Mouse (Mus musculus) brain, embryonic 14.5 days (tissue): ENCODE data around the gene L3hypdh.

ENCODE experiments used
- CTCF ChIP-seq: fragments of 200-500 bp; IDR thresholded peaks from 2 replicates; pipeline ENCODE4 v1.5.1; 2012; ENCODE audit warnings: inconsistent platforms, mild to moderate bottlenecking, moderate library complexity, borderline replicate concordance; ENCODE audit not compliant: insufficient read depth, insufficient read length; ENCODE audit errors: extremely low read depth
- POLR2A ChIP-seq: fragments of 200-500 bp; IDR thresholded peaks from 2 replicates; pipeline ENCODE4 v1.6.1; 2012; ENCODE audit warnings: mild to moderate bottlenecking, inconsistent platforms, borderline replicate concordance; ENCODE audit not compliant: poor library complexity, insufficient read depth, insufficient read length, severe bottlenecking; ENCODE audit errors: extremely low read depth

DNA sequence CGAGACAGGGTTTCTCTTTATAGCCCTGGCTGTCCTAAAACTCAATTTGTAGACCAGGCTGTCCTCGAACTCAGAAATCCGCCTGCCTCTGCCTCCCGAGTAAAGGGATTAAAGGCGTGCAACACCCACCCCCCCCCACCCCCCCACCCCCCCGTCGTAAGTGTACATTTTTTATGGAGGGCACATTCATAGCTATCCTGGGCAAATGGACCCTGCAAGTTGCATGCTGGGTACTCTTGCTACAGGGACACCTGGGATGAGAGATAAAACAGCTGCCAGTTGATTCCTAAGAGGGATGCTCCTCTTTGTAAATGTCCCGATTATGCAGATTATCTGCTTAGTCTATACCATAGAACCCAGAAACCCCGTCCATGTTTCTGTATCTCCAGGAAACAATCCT is 2.0 kb downstream of the L3hypdh start:
- TF ChIP-seq POLR2A (no peak), CTCF (no peak)
